Mouse (Mus musculus) lung, adult 2 months (tissue): ENCODE data around the gene Mrtfa. TPM values are rescaled to one million over a fixed set of nuclear protein-coding genes. Genes with fewer than 3 reads are reported as not detected.

ENCODE experiments used
- DNase-seq: peaks from one replicate; pipeline ENCODE4 v3.0.0; 2022
- H3K4me1 ChIP-seq: fragments of 200-500 bp; 2 replicates; pipeline ENCODE4 v1.6.1; 2011; ENCODE audit warnings: low read length; ENCODE audit not compliant: control insufficient read depth, insufficient read depth
- H3K4me3 ChIP-seq: fragments of 200-500 bp; replicated peaks from 2 replicates; pipeline ENCODE3; 2011; ENCODE audit warnings: low read depth, mild to moderate bottlenecking, control low read depth, low read length; ENCODE audit errors: extremely low read depth
- CTCF ChIP-seq: fragments of 200-500 bp; IDR thresholded peaks from 2 replicates; pipeline ENCODE4 v1.5.1; 2011; ENCODE audit warnings: mild to moderate bottlenecking, low read length, control low read depth; ENCODE audit not compliant: insufficient read depth
- POLR2A ChIP-seq: fragments of 200-500 bp; IDR thresholded peaks from 2 replicates; pipeline ENCODE4 v1.6.1; 2011; ENCODE audit warnings: low read depth, mild to moderate bottlenecking, control low read depth, low read length, borderline replicate concordance; ENCODE audit errors: extremely low read depth
- WGBS: fragments of 180-500 bp; shearing (Covaris S2); methylation state at CpG from one replicate; pipeline ENCODE4 v1.1.7; 2018; 5-methylcytosine and 5-hydroxymethylcytosine counted together
- polyA plus RNA-seq: library from polyadenylated mRNA; depleted of rRNA; stranded (reverse); fragments of >200 nt; gene quantifications from 2 replicates; pipeline ENCODE4 v1.2.3, GENCODE M21; 2012

The Mrtfa gene
- polyA plus RNA-seq, 1 experiment: 39.0 TPM

- WGBS: 79% methylated on average over 7 of the region's 7 CpGs
- Histone ChIP-seq H3K4me1 (peaks cover 7% of the 10 kb centered on the region), H3K4me3 (no peak overlapping the region)
- no peak for DNase-seq
- TF ChIP-seq POLR2A (no peak), CTCF (no peak)
Observed at GRCm38 (mm10) chr15:81046061-81046460, 144.5 kb downstream of the Mrtfa start.

- WGBS: 64% methylated on average over 4 of the region's 4 CpGs
- Histone ChIP-seq H3K4me3 (peak overlapping the region; percentile 37), H3K4me1 (peaks cover 3% of the 10 kb centered on the region)
- no peak for TF ChIP-seq CTCF
- TF ChIP-seq POLR2A: peak; percentile 17; the same call in 1 of the 2 replicates
- DNase-seq: no peak
Observed at GRCm38 (mm10) chr15:81045336-81045735, 145.2 kb downstream of the Mrtfa start.

- Histone ChIP-seq H3K4me3 (peak overlapping the region; percentile 22), H3K4me1 (no peaks in the 10 kb centered on the region)
- DNase-seq: no peak
- TF ChIP-seq POLR2A (0 out of 2 replicates have a peak, but pooled peaks have one; percentile 26), CTCF (no peak)
- 85% methylated on average over 9 of the region's 9 CpGs for WGBS
Observed at GRCm38 (mm10) chr15:81044446-81044845, 146.1 kb downstream of the Mrtfa start.

GRCm38 (mm10) chr15:81042276-81042931, 148.2 kb downstream of the Mrtfa start:
- no peak for DNase-seq
- Histone ChIP-seq H3K4me1 (no peaks in the 10 kb centered on the region), H3K4me3 (no peak overlapping the region)
- WGBS: 71% methylated on average over 13 of the region's 13 CpGs
- TF ChIP-seq CTCF: no peak
- no peak for TF ChIP-seq POLR2A

- 78% methylated on average over 4 of the region's 4 CpGs for WGBS
- DNase-seq: no peak
- no peak overlapping the region for H3K4me3 ChIP-seq
- H3K4me1 ChIP-seq: no peaks in the 10 kb centered on the region
- TF ChIP-seq POLR2A (no peak), CTCF (no peak)
Observed at GRCm38 (mm10) chr15:81041767-81042166, 148.8 kb downstream of the Mrtfa start.

GRCm38 (mm10) chr15:81038419-81038818, 152.1 kb downstream of the Mrtfa start:
- WGBS: 86% methylated on average over 5 of the region's 5 CpGs
- Histone ChIP-seq H3K4me1 (peaks cover 18% of the 10 kb centered on the region), H3K4me3 (no peak overlapping the region)
- no peak for DNase-seq
- TF ChIP-seq POLR2A (no peak), CTCF (no peak)

GRCm38 (mm10) chr15:81035417-81036162, 155.0 kb downstream of the Mrtfa start:
- no peak for TF ChIP-seq POLR2A
- no peak for TF ChIP-seq CTCF
- H3K4me3 ChIP-seq: no peak overlapping the region
- DNase-seq: no peak
- 46% methylated on average over 12 of the region's 12 CpGs for WGBS
- peaks cover 20% of the 10 kb centered on the region for H3K4me1 ChIP-seq

GRCm38 (mm10) chr15:81034119-81034518, 156.4 kb downstream of the Mrtfa start:
- TF ChIP-seq CTCF (no peak), POLR2A (no peak)
- peaks cover 20% of the 10 kb centered on the region for H3K4me1 ChIP-seq
- H3K4me3 ChIP-seq: no peak overlapping the region
- no peak for DNase-seq
- 62% methylated on average over 6 of the region's 6 CpGs for WGBS

GRCm38 (mm10) chr15:81032941-81033629, 157.5 kb downstream of the Mrtfa start:
- H3K4me3 ChIP-seq: no peak overlapping the region
- DNase-seq: no peak
- peaks cover 20% of the 10 kb centered on the region for H3K4me1 ChIP-seq
- WGBS: 33% methylated on average over 9 of the region's 9 CpGs
- no peak for TF ChIP-seq CTCF
- no peak for TF ChIP-seq POLR2A

- DNase-seq: no peak
- no peak for TF ChIP-seq POLR2A
- Histone ChIP-seq H3K4me3 (no peak overlapping the region), H3K4me1 (peaks cover 25% of the 10 kb centered on the region)
- 61% methylated on average over 4 of the region's 4 CpGs for WGBS
Observed at GRCm38 (mm10) chr15:81031611-81032010, 158.9 kb downstream of the Mrtfa start.
